Mouse (Mus musculus): ENCODE measurements at regions not wholly inside any gene's neighbourhood (a gene's known extent, or its start where the extent isn't known, plus 50 kb on each side); places are given as distances from the start of the nearest gene placed in this dataset.

DNA sequence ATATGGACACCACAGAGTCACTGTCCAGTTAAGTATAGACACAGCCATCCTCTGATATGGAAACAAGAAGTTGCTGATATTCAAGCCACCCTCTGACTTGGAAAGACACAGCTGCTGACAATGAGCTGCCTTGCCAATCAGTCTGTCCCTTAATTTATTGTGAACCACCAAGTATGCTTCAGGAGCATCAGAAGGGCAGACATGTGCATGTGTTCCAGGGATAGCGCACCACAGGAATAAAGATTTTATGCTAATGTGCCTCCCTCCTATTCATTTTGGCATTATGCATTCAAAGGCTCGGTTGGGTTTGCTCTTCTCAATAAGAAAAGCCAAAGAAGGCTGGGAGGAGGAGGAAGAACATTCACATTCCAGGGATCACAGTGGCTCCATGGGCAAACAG, 120.0 kb upstream of the Tmtc1 start:
- Histone ChIP-seq H3K4me1 (ENCODE audit: control insufficient read depth, insufficient read depth, low read length) (no peaks in the 10 kb centered on the region), H3K9ac (ENCODE audit: low read depth, low read length) (no peak overlapping the region), H3K36me3 (ENCODE audit: control insufficient read depth, insufficient read depth, low read length) (no peaks in the 10 kb centered on the region), H3K4me3 (ENCODE audit: insufficient read depth, low read depth, low read length) (no peak overlapping the region), H3K27me3 (ENCODE audit: control insufficient read depth, insufficient read depth, low read length) (no peaks in the 10 kb centered on the region), H3K27ac (replicated peaks; ENCODE audit: insufficient read depth, low read depth, low read length) (no peak overlapping the region), H3K79me2 (ENCODE audit: control insufficient read depth, insufficient read depth, low read length) (no peaks in the 10 kb centered on the region)
- no peak for DNase-seq (ENCODE audit: extremely low read depth, low read depth, low spot score)
- TF ChIP-seq CTCF (IDR thresholded peaks at IDR 0.05; ENCODE audit: low read depth, low read length) (no peak), POLR2A (IDR thresholded peaks at IDR 0.05; ENCODE audit: extremely low read depth, insufficient read depth, low read length) (no peak)
- 98% methylated on average over 2 of the region's 2 CpGs for WGBS

DNA sequence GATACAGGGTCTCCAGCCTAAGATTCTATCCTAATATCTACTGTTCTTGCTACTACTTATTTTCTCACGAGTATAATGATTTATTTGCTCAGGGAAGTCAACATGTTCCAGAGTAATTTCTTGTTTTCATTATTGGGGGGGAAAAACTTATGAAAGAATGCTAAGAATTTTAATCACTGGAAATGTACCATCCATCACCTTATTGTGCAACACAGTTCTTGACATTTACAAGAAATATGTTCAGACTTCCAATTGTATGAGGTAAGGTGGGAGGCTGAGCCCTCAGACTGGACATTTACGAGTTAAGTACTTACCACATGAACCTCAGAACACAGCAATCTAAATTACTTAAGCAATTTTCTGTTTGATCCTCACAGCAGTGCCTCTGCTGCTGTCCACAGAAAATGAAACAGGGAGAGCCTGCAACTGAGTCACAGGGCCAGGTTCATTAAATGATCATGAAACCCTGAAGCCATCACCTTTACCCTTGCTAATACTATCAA, 118.1 kb upstream of the Tmtc1 start:
- Histone ChIP-seq H3K4me3 (ENCODE audit: insufficient read depth, low read depth, low read length) (no peak overlapping the region), H3K79me2 (ENCODE audit: control insufficient read depth, insufficient read depth, low read length) (no peaks in the 10 kb centered on the region), H3K27ac (replicated peaks; ENCODE audit: insufficient read depth, low read depth, low read length) (no peak overlapping the region), H3K4me1 (ENCODE audit: control insufficient read depth, insufficient read depth, low read length) (no peaks in the 10 kb centered on the region), H3K27me3 (ENCODE audit: control insufficient read depth, insufficient read depth, low read length) (no peaks in the 10 kb centered on the region), H3K9ac (ENCODE audit: low read depth, low read length) (no peak overlapping the region), H3K36me3 (ENCODE audit: control insufficient read depth, insufficient read depth, low read length) (no peaks in the 10 kb centered on the region)
- WGBS = 74% methylated on average over 2 of the region's 2 CpGs
- no peak for DNase-seq (ENCODE audit: extremely low read depth, low read depth, low spot score)
- TF ChIP-seq POLR2A (IDR thresholded peaks at IDR 0.05; ENCODE audit: extremely low read depth, insufficient read depth, low read length) (no peak), CTCF (IDR thresholded peaks at IDR 0.05; ENCODE audit: low read depth, low read length) (no peak)

DNA sequence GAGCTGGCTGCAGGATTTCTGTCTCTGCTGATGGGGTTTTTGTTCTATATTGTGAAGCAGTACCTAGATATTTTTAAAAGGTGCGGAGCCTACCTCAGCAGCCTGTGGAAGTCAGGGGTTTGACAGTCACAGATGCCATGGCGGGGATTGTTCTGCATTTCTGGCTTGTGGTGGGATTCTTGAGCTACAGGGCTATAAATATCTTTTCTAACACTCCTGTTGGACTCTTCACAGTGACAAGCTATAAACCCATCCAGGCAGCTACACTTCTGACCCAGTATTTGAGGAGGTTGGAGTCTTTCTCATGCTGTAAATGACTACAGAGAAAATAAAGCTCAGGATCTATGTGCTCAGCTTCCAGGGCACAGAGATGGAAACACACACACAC, 112.3 kb upstream of the Tmtc1 start:
- no peak for DNase-seq (ENCODE audit: extremely low read depth, low read depth, low spot score)
- Histone ChIP-seq H3K27ac (replicated peaks; ENCODE audit: insufficient read depth, low read depth, low read length) (no peak overlapping the region), H3K9ac (ENCODE audit: low read depth, low read length) (no peak overlapping the region), H3K36me3 (ENCODE audit: control insufficient read depth, insufficient read depth, low read length) (no peaks in the 10 kb centered on the region), H3K4me3 (ENCODE audit: insufficient read depth, low read depth, low read length) (no peak overlapping the region), H3K27me3 (ENCODE audit: control insufficient read depth, insufficient read depth, low read length) (no peaks in the 10 kb centered on the region), H3K4me1 (ENCODE audit: control insufficient read depth, insufficient read depth, low read length) (no peaks in the 10 kb centered on the region), H3K79me2 (ENCODE audit: control insufficient read depth, insufficient read depth, low read length) (no peaks in the 10 kb centered on the region)
- TF ChIP-seq CTCF (IDR thresholded peaks at IDR 0.05; ENCODE audit: low read depth, low read length) (no peak), POLR2A (IDR thresholded peaks at IDR 0.05; ENCODE audit: extremely low read depth, insufficient read depth, low read length) (no peak)
- WGBS = 93% methylated on average over 2 of the region's 2 CpGs

DNA sequence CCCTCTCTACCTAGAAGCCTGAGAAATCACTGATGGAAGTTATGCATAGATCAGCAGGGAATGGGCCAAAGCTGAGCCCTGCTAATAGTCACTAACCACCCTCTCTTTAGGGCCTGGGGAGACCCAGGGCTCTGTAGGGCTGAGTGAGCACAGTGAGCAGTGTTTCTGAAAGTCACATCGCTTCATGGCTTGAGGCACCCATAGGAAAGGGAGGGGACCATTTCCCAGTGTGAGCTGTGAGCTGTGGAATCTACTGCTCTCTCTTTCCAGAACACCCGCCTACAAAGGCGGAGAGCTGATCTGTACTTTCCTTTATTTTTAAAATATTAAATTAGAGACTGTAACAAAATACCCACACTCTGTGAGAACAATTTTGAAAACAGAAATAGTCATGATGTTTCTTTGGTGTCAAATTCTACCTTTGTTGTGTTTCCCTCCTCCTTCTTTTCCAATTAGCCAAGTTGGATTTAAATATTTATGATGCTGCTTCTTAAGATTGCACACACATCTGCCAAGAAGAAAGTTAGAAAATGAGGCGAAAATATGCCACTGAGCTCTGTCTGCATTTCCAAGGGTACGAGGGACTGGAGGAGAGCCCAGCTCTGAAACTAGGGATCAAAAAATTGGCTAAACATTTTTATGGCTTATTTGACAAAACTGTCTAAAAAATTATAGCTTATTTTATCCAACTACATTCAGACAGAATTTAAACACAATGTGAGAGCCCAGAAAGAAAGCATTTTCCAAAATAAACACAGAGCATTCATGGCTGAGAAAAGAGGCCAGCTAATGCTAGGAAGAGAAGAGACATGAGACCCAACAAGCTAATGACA, 111.7 kb upstream of the Tmtc1 start:
- Histone ChIP-seq H3K79me2 (ENCODE audit: control insufficient read depth, insufficient read depth, low read length) (no peaks in the 10 kb centered on the region), H3K27me3 (ENCODE audit: control insufficient read depth, insufficient read depth, low read length) (no peaks in the 10 kb centered on the region), H3K27ac (replicated peaks; ENCODE audit: insufficient read depth, low read depth, low read length) (no peak overlapping the region), H3K4me3 (ENCODE audit: insufficient read depth, low read depth, low read length) (no peak overlapping the region), H3K9ac (ENCODE audit: low read depth, low read length) (no peak overlapping the region), H3K36me3 (ENCODE audit: control insufficient read depth, insufficient read depth, low read length) (no peaks in the 10 kb centered on the region), H3K4me1 (ENCODE audit: control insufficient read depth, insufficient read depth, low read length) (no peaks in the 10 kb centered on the region)
- WGBS = 83% methylated on average over 5 of the region's 5 CpGs
- TF ChIP-seq POLR2A (IDR thresholded peaks at IDR 0.05; ENCODE audit: extremely low read depth, insufficient read depth, low read length) (no peak), CTCF (IDR thresholded peaks at IDR 0.05; ENCODE audit: low read depth, low read length) (no peak)
- no peak for DNase-seq (ENCODE audit: extremely low read depth, low read depth, low spot score)

DNA sequence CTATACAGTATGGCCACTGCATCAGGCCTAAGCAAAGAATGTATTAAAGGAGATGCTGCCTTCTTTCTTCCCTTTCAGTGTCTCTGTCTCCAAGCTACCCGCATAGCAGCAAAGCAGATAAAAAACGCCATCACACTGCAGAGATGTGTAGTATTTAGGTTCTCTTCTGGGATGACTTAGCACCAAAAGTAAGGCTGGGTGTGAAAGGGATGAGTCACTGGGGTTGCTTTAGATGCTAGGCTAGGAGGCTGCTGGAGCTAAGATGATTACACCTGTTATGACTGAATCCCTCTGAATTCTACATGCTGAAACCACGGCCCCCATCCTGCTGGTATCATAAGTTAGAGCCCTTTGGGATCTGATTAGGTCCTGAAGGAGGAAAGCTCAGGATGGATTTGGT, 110.3 kb upstream of the Tmtc1 start:
- Histone ChIP-seq H3K36me3 (ENCODE audit: control insufficient read depth, insufficient read depth, low read length) (no peaks in the 10 kb centered on the region), H3K27ac (replicated peaks; ENCODE audit: insufficient read depth, low read depth, low read length) (no peak overlapping the region), H3K9ac (ENCODE audit: low read depth, low read length) (no peak overlapping the region), H3K79me2 (ENCODE audit: control insufficient read depth, insufficient read depth, low read length) (no peaks in the 10 kb centered on the region), H3K4me1 (ENCODE audit: control insufficient read depth, insufficient read depth, low read length) (no peaks in the 10 kb centered on the region), H3K27me3 (ENCODE audit: control insufficient read depth, insufficient read depth, low read length) (no peaks in the 10 kb centered on the region), H3K4me3 (ENCODE audit: insufficient read depth, low read depth, low read length) (no peak overlapping the region)
- DNase-seq (ENCODE audit: extremely low read depth, low read depth, low spot score) = no peak
- no peak for TF ChIP-seq POLR2A (IDR thresholded peaks at IDR 0.05; ENCODE audit: extremely low read depth, insufficient read depth, low read length)
- no peak for TF ChIP-seq CTCF (IDR thresholded peaks at IDR 0.05; ENCODE audit: low read depth, low read length)
- 89% methylated on average over 3 of the region's 3 CpGs for WGBS

DNA sequence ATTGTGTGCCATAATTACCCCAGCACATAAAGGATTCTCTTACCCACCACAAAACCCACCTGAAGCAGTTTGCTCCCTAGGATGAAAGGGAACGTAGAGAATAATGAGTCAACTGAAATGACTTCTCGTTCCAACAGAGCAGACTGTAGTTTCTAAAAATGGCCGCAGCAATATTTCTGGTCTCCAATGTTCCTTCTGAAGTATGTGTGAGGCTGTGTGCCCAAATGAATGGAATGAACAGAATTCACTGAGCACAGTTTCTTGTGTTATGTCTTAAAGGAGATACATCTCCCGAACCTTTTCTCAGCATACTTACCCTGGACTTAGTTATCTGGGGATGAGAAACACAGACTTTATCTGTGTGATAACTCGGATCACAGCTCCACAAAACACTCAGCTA, 109.4 kb upstream of the Tmtc1 start:
- DNase-seq (ENCODE audit: extremely low read depth, low read depth, low spot score) = no peak
- no peak for TF ChIP-seq POLR2A (IDR thresholded peaks at IDR 0.05; ENCODE audit: extremely low read depth, insufficient read depth, low read length)
- no peaks in the 10 kb centered on the region for H3K27me3 ChIP-seq (ENCODE audit: control insufficient read depth, insufficient read depth, low read length)
- no peaks in the 10 kb centered on the region for H3K79me2 ChIP-seq (ENCODE audit: control insufficient read depth, insufficient read depth, low read length)
- H3K27ac ChIP-seq (replicated peaks; ENCODE audit: insufficient read depth, low read depth, low read length) = no peak overlapping the region
- no peak overlapping the region for H3K4me3 ChIP-seq (ENCODE audit: insufficient read depth, low read depth, low read length)
- no peaks in the 10 kb centered on the region for H3K36me3 ChIP-seq (ENCODE audit: control insufficient read depth, insufficient read depth, low read length)
- no peaks in the 10 kb centered on the region for H3K4me1 ChIP-seq (ENCODE audit: control insufficient read depth, insufficient read depth, low read length)
- 80% methylated on average over 5 of the region's 5 CpGs for WGBS
- H3K9ac ChIP-seq (ENCODE audit: low read depth, low read length) = no peak overlapping the region

Measured in liver, adult 2 months (tissue).